Mouse (Mus musculus) brain, embryonic 14.5 days (tissue): ENCODE results near the gene Coa4. TPM values are rescaled to one million over a fixed set of nuclear protein-coding genes. Genes with fewer than 3 reads are reported as not detected.
"Not testable (repeated sequence)": the region's sequence is repeated elsewhere in the genome, so short reads cannot be mapped to it uniquely, and the experiment has no call there.

Source experiments
- DNase-seq: peaks from one replicate; pipeline ENCODE4 v3.0.0-alpha.2; 2011; ENCODE audit warnings: low read depth
- CTCF ChIP-seq: fragments of 200-500 bp; IDR thresholded peaks from 2 replicates; pipeline ENCODE4 v1.5.1; 2012; ENCODE audit warnings: inconsistent platforms, mild to moderate bottlenecking, moderate library complexity, borderline replicate concordance; ENCODE audit not compliant: insufficient read depth, insufficient read length; ENCODE audit errors: extremely low read depth
- POLR2A ChIP-seq: fragments of 200-500 bp; IDR thresholded peaks from 2 replicates; pipeline ENCODE4 v1.6.1; 2012; ENCODE audit warnings: mild to moderate bottlenecking, inconsistent platforms, borderline replicate concordance; ENCODE audit not compliant: poor library complexity, insufficient read depth, insufficient read length, severe bottlenecking; ENCODE audit errors: extremely low read depth
- polyA plus RNA-seq: library from polyadenylated mRNA; depleted of rRNA; stranded (reverse); fragments of >200 nt; gene quantifications from 2 replicates; pipeline ENCODE4 v1.2.3, GENCODE M21; 2012

Gene Coa4
- polyA plus RNA-seq, 1 experiment: 14.1 TPM

DNA sequence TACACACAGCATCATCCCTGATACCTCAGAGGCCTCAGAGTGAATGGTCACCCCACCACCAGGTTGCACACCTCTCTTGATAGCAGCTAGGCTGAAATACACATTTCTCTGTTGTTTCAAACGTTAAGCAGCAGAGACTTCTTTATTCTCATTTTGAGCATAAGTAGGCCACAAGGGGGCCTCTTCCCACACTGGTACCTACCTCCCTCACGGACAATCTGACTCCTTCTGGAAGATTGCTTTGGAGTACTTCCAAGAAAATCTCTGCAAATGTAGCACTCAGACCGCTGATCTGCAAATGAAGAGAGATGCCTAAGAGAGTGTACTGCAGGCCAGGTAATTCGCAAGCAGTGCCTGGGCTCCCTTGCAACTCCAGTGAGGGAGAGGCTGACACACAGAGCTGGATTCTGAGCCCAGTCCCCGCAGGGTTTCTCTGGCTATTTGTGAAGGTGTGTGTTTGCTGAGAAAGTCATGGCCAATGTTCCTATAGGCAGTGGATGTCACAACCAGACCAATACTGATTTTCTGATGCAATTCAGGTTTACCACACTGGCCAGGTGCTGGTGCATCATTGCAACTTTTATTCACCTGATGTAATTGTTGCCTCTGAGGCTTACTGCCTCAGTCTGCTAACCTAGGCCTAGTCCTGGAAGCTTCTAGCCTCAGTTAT lies 13.6 kb downstream of the Coa4 start:
- TF ChIP-seq POLR2A: no peak
- peak; percentile 29; the same call in 1 of the 2 replicates for TF ChIP-seq CTCF
- peak; percentile 67 for DNase-seq

- TF ChIP-seq CTCF (no peak), POLR2A (no peak)
- peak; percentile 51 for DNase-seq
These were observed 18.1 kb downstream of the Coa4 start for GRCm38 (mm10) chr7:100554939-100555338.

DNA sequence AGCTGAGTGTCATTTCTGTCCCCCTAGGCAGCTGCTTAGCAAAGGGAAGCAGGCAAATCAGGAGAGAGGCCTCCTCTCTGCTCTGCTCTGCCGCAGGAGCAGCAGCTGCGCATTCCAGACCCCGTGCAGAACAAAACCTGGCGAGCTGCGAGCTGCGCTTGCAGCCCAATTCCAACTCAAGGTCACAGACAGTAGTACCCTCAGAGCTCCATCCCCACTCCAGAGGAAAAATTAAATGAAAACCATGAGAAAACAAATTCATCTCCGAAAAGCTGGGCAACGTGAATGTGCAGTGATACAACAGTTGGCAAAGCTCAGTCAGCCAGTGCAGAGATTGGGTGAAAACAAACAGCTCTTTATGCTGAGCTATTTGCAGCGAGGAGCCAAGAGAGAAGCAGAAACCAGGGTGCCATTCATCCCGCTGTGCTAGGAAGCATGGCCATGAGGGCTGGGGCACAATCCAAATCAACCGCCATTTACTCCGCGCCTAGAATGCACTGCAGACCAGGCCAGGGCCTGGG lies 18.6 kb downstream of the Coa4 start:
- TF ChIP-seq CTCF (no peak), POLR2A (peak; percentile 5; the same call in 1 of the 2 replicates)
- DNase-seq: peak; percentile 91

DNA sequence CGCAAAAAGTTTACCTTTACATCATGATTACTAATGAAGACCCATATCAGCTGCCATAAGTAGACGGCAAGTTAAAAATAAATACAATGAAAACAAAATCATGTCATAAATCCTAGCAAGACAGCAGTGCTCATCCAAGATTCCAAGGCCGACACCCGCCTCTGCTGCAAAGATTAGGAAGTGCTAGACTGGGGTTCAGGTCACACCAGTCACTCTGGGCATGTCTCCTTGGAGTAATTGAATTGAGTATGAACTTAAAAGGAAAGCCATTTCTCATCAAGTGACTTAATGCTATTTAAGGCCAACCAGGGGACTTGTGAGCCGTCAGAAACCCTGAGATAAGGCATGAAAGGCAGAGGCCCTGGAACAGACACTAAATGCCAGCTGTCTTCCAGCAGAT lies 20.4 kb downstream of the Coa4 start:
- DNase-seq: no peak
- TF ChIP-seq CTCF: no peak
- TF ChIP-seq POLR2A: no peak

DNA sequence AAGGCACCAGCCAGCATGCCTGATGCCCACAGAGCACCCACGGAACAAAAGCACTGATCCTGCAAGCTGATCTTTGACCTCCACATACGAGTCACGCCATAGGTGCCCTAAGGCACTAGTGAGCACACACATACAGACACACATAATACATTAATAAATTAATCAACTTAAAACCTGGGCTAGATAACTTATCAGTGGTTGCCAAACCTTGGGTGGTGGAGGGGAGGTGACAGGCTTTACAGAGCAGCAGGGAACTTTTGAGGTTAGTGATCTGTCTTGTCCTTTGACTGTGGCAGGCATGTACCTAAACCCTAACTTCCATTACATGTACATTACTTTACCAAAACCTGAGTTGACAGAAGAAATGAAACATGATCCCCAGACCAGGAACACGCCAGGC lies 22.5 kb downstream of the Coa4 start:
- TF ChIP-seq POLR2A (no peak), CTCF (no peak)
- DNase-seq: no peak

DNA sequence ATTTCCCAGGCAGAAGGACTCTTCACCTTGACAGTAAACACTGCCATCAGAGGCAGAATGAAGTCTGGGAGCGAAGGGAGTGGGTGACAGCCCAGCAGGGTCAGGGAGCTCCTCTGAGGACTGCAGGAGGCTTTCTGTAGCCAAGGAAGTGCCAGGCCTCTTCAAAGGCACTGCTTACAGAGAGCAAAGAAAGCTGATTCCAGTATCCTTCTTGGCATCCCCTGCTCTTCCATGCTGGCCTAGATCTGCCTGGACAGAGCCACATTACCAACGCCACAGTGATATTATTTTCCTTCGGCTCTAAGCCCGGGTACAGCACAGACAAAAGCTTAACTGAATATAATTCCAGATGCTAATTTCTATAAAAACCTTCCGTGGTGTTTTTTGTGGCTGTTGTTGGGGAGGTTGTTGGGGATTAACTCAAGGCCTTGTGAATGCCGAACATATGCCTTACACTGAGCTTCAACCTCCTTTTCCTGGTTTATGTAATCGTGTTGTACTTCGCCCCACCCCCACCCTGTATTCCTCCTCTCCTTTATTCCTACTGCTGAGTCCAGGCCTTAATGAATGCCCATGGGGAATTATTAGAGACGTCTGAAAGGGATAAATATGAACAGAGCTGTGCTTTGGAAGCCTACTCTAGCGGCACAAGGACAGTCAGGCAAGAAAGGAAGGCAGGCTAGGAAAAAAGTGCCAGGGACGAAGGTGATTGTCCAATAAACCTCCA lies 25.2 kb downstream of the Coa4 start:
- no peak for TF ChIP-seq CTCF
- no peak for TF ChIP-seq POLR2A

GRCm38 (mm10) chr7:100567238-100567637 lies 30.4 kb downstream of the Coa4 start:
- not testable (repeated sequence) for DNase-seq

More for the DNA sequence above, 25.2 kb downstream of the Coa4 start:
- DNase-seq: peak; percentile 72

- no peak for DNase-seq
- TF ChIP-seq POLR2A (no peak), CTCF (no peak)
These were observed 33.0 kb downstream of the Coa4 start for GRCm38 (mm10) chr7:100569907-100570306.

GRCm38 (mm10) chr7:100570930-100571715 lies 34.3 kb downstream of the Coa4 start:
- no peak for DNase-seq
- TF ChIP-seq POLR2A (no peak), CTCF (no peak)

DNA sequence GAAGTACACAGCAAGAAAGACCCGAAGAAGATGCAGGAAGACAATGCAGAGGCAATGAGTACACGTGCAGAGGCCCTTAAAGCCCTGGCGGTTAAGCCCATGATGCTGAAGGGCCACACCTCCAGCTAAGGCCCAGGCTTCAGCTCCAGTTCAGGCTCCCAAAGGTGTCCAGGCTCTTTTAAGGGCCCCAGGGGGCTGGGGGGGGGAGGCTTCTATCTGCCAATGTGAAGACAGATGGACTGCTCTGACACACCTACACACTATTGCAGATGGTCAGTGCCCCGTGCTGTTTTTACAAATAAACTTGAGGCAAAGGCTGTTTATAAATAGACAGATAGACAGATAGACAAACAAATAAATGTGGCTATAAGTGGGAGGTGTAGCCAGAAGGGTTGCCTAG lies 35.2 kb downstream of the Coa4 start:
- no peak for DNase-seq
- TF ChIP-seq POLR2A (no peak), CTCF (no peak)

DNA sequence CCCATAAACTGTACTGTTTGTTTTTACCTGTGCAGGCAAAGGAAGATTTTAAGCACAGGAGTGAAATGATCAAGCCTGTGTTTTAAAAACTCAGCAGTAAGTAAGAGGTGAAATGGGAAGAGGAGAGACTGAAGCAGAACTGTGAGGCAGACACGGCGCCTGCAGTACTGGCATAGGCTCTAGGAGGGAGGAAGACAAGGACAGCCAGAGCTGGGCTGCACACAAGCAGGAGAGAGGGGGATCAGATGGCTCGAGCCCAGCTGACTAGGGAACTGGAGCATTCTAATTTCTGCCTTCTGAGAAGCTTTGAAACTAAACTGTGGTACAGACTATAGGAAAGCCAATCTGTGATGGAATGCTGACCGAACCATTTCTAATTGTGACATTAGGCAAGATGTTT lies 35.8 kb downstream of the Coa4 start:
- TF ChIP-seq POLR2A (no peak), CTCF (no peak)
- DNase-seq: no peak
